Mouse (Mus musculus): ENCODE measurements around the gene Nek7.

Nek7 gene

DNA sequence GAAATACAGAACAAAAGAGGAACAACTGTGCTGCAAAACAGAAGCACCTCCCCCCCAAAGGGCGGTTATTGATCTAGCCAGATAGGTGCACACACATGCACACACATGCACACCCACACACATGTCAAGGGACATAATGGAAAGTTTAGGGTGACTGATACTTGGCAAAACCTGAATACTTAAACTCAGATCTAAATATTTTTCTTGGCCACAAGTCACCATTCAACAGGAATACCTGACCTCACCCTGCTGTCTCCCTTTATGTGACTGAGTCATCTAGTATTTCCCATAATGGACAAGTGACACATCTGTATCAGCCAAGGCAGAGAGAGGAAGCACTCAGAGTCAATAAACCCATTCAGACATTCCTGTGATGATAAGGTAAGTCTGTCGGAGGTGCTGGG, 48.9 kb downstream of the Nek7 start:
- no peak for DNase-seq (ENCODE audit: low spot score)

- no peak for DNase-seq (ENCODE audit: low spot score)
These were observed 51.3 kb downstream of the Nek7 start for GRCm38 (mm10) chr1:138568434-138569232.

- no peak for DNase-seq (ENCODE audit: low spot score)
These were observed 52.0 kb downstream of the Nek7 start for GRCm38 (mm10) chr1:138567946-138568345.

GRCm38 (mm10) chr1:138564677-138565076, 55.3 kb downstream of the Nek7 start:
- DNase-seq (ENCODE audit: low spot score): no peak

DNA sequence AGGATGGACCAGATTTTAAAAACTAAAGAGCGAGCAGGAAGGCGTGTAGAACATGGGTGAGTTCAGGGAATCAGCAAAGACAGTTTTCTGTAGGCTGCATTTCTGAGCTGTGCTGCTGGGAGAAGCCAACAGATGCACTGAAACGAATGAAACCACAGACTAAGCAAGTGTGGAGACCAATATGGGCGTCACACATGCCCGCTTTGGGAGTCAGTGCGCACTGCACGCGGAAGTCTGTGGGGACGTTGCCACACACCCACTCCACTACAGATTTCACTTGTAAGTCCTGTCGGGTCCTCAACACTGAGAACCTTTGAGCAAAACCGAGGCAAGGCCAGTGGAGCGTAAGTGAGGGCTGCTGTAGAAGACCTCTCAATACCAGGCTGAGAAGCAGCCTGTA, 59.2 kb downstream of the Nek7 start:
- DNase-seq (ENCODE audit: low spot score): peak; percentile 18

- DNase-seq (ENCODE audit: low spot score): peak; percentile 28
These were observed 60.5 kb downstream of the Nek7 start for GRCm38 (mm10) chr1:138559213-138560101.

- peak; percentile 23 for DNase-seq (ENCODE audit: low spot score)
These were observed 61.6 kb downstream of the Nek7 start for GRCm38 (mm10) chr1:138558342-138558741.

- no peak for DNase-seq (ENCODE audit: low spot score)
These were observed 65.0 kb downstream of the Nek7 start for GRCm38 (mm10) chr1:138554926-138555325.

DNA sequence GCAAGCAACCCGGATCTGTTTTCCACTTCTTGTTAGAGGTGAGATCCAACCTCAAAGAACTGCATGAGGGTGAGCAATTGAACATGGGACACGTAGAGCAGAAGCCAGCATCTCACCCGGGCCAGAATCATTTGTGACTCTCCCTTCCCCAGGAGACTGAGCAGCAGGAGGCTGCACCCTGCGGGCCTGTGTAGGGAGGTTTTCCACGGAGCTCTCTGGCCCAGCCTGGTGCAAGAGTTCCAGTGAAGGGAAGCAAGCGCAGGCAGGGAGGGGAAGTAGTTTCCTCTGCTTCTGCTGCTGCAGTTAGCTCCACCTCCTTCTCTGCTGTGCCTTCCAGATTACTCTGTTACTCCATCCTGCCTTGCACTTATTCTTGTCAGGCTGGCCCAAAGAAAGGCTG, 69.8 kb downstream of the Nek7 start:
- DNase-seq (ENCODE audit: low spot score): peak; percentile 11

DNA sequence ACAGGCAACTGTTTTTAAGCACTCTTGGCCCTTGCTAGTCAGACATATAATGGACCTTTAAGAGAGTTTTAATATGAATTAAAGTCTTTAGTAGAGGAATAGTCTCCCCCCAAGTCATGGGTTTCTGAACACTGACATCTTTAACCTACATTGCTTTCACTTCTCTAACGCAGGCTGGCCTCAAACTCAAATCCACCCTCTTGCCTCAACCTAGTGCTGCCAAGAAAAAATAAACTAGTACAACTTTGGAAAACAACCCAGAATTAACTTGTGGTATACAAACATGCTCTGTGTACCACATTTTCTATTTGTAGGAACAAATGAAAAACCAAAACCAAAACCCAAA, 77.8 kb downstream of the Nek7 start:
- DNase-seq (ENCODE audit: low spot score): no peak

- no peak for DNase-seq (ENCODE audit: low spot score)
These were observed 78.3 kb downstream of the Nek7 start for GRCm38 (mm10) chr1:138541495-138542169.

DNA sequence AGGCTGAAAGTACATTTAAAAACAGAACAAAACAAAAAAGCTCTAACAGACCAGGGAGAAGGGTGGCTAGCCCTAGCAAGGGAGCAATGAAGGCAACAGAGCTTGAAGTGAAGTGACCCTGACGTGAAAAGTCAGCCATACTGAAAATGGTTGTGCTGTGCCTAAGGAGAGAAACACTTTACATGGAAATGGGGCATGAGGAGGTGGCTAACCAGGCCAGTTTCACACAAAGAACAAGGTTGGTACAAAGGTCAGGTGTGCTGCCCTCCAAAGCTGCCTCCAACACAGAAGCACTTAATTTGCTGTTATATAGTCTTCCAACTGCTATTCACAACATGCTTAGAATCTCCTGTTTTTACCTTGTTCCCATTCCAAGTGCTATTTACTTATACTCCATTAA, 80.2 kb downstream of the Nek7 start:
- DNase-seq (ENCODE audit: low spot score): no peak

- no peak for DNase-seq (ENCODE audit: low spot score)
These were observed 81.7 kb downstream of the Nek7 start for GRCm38 (mm10) chr1:138538217-138538616.

- no peak for DNase-seq (ENCODE audit: low spot score)
These were observed 84.0 kb downstream of the Nek7 start for GRCm38 (mm10) chr1:138535758-138536574.

DNA sequence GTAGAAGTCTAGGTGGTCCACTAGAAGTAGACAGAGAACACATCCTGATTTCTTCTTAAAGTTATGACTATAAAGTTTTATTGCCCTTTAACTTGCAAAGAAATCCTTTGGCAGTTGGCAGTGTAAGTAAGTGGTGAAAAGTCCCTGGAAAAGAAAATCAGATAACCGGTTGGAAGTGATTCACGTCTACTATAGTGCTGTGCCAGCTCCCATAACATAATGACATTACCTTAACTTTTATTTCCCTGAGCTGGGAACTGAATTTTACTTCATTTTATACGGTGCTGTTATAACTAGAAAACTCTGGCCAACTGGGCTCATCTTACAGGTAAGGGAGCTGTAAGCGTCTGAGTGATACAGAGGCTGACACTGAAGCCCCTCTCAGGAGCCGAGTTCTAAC, 89.3 kb downstream of the Nek7 start:
- no peak for DNase-seq (ENCODE audit: low spot score)

DNA sequence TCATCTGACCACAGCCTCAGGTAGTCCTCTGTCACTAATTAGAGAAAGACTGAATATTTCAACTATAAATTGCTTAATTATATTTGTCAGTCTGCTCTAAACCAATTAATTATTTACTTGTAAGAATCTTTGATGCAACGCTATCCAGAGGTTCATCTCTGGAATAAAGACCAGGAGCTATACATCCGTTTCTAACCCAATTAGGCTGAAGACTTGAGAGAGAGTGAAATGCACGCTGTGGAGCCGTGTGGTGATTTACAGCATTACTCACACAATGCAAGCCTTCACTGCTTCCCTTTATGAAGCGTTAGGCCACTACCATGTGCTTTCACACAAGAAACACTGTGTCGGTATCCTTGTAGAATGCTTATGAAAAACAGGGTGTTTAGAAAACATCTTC, 96.0 kb downstream of the Nek7 start:
- no peak for DNase-seq (ENCODE audit: low spot score)

DNA sequence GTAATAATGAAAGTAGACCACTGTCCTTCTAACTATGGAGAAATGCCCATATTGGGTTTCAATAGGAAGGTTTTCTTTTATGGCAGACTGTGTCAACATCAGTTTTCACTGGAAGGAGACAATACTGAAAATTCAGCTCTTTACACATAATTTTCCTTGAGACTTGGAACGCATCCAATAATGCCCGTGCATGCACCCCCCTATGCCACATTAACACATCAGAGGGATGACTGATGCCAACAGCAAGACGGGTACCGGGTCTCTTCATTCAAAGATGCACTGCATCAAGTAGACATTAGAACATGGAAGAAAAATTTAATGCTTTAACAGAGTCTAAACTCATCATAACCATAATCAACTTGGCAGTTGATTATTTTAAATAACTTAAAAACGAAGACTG, 101.7 kb downstream of the Nek7 start:
- no peak for DNase-seq (ENCODE audit: low spot score)

DNA sequence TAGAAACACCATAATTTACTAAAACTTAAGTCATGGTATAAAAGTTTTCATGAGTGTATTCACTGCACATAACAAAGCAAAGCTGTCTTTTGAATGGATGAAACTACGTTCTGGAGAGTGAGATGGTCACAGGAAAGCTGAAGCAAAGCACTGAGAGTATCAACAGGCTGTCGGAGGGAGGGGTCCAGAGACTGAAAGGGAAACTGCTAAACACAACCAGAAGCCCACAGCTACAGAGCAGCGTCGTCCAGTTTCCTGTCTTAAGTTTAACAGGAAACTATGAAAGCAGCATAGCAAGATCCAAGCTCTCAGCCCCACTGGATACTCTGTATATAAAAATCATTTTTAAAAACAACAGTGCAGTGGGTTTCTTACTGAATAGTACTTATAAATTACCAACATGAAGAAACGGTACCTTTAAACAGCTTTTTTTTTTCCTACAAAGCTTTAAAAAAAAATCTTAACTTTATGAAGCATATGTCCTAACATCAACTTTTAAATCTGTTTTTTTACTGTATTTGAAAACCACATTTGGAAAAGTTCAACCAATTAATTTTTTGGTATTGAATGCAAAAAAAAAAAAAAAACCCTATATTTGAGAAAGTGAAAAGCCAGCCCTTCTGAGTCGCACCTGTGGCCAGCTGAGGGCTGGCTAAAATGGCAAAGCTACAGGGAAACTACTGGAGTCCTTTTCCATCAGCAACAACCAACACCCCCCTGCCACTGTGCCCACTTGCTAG, 102.4 kb downstream of the Nek7 start:
- DNase-seq (ENCODE audit: low spot score): peak; percentile 72

GRCm38 (mm10) chr1:138516946-138517345, 103.0 kb downstream of the Nek7 start:
- DNase-seq (ENCODE audit: low spot score): peak; percentile 28

DNA sequence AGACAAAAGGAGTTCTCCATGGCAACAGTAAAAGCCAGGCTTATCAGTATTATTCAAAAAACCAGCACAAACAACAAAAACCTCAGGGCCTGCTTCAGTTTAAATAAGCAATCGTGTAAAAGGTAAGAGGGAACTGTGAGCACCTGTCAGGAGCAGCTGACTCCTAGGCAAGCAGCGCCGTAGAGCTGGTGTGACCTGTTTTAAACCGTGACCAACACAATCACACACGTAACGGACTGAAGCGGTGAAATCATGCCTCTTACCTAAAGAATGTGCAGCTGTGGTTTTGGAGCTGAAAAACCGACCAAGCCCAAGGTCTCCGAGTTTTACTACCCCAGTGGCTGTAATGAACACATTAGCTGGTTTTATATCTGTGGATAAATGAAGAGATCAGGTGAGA, 104.6 kb downstream of the Nek7 start:
- DNase-seq (ENCODE audit: low spot score): no peak

DNA sequence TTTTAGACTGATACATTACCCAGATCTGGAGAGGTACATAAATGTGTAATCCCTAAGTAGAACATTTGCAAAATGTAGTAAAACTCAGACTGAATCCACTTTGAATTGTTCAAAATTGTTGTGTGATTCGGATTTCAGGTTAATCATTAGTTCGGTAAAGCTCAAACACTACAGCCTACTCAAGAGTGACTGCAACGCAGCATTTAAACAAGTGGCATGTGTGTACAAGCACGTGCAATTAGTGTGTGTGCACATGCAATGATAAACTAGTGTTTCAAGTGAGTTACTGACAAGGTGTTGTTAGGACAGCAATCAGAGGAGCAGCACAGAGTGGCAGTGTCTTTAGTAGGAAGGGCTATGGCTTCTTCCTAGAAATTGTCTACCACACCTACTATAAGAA, 106.0 kb downstream of the Nek7 start:
- DNase-seq (ENCODE audit: low spot score): no peak

All from T-cell, adult 2 months (primary cell).